Mouse (Mus musculus): ENCODE measurements around the gene Acpp. TPM values are rescaled to one million over a fixed set of nuclear protein-coding genes. Genes with fewer than 3 reads are reported as not detected.
A peak's percentile ranks its signal among the peaks of the same experiment; 100 is the strongest.

Gene Acpp
- polyA plus RNA-seq, 1 experiment from 2014 or later: 9.8 TPM

- no peak overlapping the region for H3K9ac ChIP-seq (ENCODE audit: low read length)
- H3K27ac ChIP-seq (replicated peaks): no peak overlapping the region
- ATAC-seq (ENCODE audit: low FRiP score, low TSS enrichment) (no peak), DNase-seq (ENCODE audit: low spot score) (no peak)
- H3K4me2 ChIP-seq (replicated peaks; ENCODE audit: low read depth): no peak overlapping the region
- no peak overlapping the region for H3K4me3 ChIP-seq (ENCODE audit: low read depth, low read length)
- H3K36me3 ChIP-seq (ENCODE audit: control insufficient read depth, insufficient read depth, low read length): no peaks in the 10 kb centered on the region
- no peaks in the 10 kb centered on the region for H3K27me3 ChIP-seq (ENCODE audit: control insufficient read depth, insufficient read depth, low read length)
- TF ChIP-seq EP300 (optimal IDR thresholded peaks at IDR 0.05): no peak
- TF ChIP-seq CTCF (IDR thresholded peaks at IDR 0.05; ENCODE audit: low read depth): no peak
- H3K4me1 ChIP-seq (replicated peaks; ENCODE audit: control insufficient read depth, insufficient read depth): no peaks in the 10 kb centered on the region
- H3K9me3 ChIP-seq (ENCODE audit: control insufficient read depth, low read length): no peaks in the 10 kb centered on the region
- 49% methylated on average over 6 of the region's 6 CpGs for WGBS
Measured at GRCm38 (mm10) chr9:104284934-104285333, 52.6 kb downstream of the Acpp start.

DNA sequence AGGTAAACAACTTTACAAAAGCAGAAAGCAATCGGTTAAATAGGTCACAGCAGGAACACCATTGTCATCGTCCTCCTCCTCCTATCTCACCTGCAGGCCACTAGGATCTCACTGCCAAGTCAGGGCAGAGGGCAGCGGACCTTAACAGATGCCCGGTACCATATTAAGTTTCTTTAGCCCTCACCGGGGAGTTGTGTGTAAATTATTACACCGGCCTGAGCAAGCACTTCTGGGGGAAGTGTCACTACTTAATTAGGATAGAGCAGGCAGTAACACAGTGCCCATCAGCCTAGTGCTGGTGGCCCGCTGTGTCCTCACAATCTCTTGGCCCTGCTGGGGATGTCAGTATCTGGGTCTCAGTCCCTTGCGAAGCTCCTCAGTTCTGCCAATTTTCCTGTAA is 55.0 kb downstream of the Acpp start:
- Histone ChIP-seq H3K9me3 (ENCODE audit: control insufficient read depth, low read length) (no peaks in the 10 kb centered on the region), H3K27ac (replicated peaks) (no peak overlapping the region), H3K4me1 (replicated peaks; ENCODE audit: control insufficient read depth, insufficient read depth) (no peaks in the 10 kb centered on the region), H3K4me3 (ENCODE audit: low read depth, low read length) (no peak overlapping the region), H3K4me2 (replicated peaks; ENCODE audit: low read depth) (no peak overlapping the region), H3K9ac (ENCODE audit: low read length) (no peak overlapping the region), H3K27me3 (ENCODE audit: control insufficient read depth, insufficient read depth, low read length) (no peaks in the 10 kb centered on the region), H3K36me3 (ENCODE audit: control insufficient read depth, insufficient read depth, low read length) (no peaks in the 10 kb centered on the region)
- TF ChIP-seq EP300 (optimal IDR thresholded peaks at IDR 0.05) (no peak), CTCF (IDR thresholded peaks at IDR 0.05; ENCODE audit: low read depth) (no peak)
- ATAC-seq (ENCODE audit: low FRiP score, low TSS enrichment) (no peak), DNase-seq (ENCODE audit: low spot score) (no peak)
- WGBS: 42% methylated on average over 8 of the region's 8 CpGs

DNA sequence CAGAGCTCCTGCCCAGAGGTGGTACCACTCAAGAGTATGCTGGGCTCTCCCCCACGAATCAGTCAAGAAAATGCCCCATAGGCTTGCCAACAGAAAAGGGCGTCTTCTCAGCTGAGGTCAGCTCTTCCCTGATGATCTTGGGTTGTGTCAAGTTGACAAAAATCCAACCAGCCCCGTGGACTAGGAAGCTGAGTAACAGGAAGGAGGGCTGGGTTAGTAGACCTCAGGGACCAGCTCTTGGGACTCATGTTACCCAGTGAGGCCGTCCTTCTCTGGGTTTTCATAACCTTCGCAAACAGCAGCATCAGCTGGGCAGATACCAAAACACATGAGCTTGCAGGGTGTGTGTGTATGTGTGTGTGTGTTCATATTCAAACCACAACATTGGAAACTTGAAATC is 55.8 kb downstream of the Acpp start:
- no peak overlapping the region for H3K4me2 ChIP-seq (replicated peaks; ENCODE audit: low read depth)
- ATAC-seq (ENCODE audit: low FRiP score, low TSS enrichment) (no peak), DNase-seq (ENCODE audit: low spot score) (no peak)
- no peaks in the 10 kb centered on the region for H3K9me3 ChIP-seq (ENCODE audit: control insufficient read depth, low read length)
- H3K27me3 ChIP-seq (ENCODE audit: control insufficient read depth, insufficient read depth, low read length): no peaks in the 10 kb centered on the region
- no peaks in the 10 kb centered on the region for H3K36me3 ChIP-seq (ENCODE audit: control insufficient read depth, insufficient read depth, low read length)
- no peaks in the 10 kb centered on the region for H3K4me1 ChIP-seq (replicated peaks; ENCODE audit: control insufficient read depth, insufficient read depth)
- H3K4me3 ChIP-seq (ENCODE audit: low read depth, low read length): no peak overlapping the region
- no peak overlapping the region for H3K27ac ChIP-seq (replicated peaks)
- no peak overlapping the region for H3K9ac ChIP-seq (ENCODE audit: low read length)
- TF ChIP-seq CTCF (IDR thresholded peaks at IDR 0.05; ENCODE audit: low read depth): no peak
- no peak for TF ChIP-seq EP300 (optimal IDR thresholded peaks at IDR 0.05)
- WGBS: 70% methylated on average over 5 of the region's 5 CpGs

DNA sequence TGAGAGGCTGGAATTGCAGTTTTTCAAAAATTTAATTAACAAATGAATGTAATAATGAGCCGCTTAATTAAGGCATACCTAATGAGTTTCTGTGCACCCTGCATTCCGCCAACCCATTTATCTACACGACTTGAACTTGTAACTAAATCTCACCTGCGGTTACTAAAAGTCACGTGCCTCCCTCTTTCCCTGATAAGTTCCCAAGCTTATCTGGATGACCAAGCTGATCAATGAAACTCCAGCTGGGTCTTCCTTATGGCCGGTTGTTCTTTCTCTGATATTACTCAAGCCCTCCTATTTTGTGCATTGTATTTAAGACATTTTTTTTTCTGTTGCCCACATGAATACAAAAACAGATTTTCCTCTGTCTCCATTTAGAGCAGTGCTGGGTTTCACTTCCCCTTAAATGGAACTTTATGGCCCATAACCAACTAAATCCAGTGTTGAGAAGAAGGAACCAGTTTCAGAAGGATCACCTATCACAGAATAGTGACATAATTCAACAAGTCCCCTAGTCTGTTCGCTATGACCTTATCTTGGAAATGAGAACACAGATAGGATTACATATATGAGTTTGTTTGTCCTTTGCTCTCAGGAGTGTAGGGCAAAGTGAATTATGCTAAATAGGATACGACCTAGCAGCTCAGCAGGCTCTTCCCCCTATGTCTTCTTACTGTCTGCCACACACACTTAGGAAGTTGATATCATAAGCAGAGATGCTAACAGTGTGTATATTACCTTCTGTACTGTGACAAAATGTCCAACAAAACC is 56.6 kb downstream of the Acpp start:
- Histone ChIP-seq H3K9ac (ENCODE audit: low read length) (no peak overlapping the region), H3K27me3 (ENCODE audit: control insufficient read depth, insufficient read depth, low read length) (no peaks in the 10 kb centered on the region), H3K4me1 (replicated peaks; ENCODE audit: control insufficient read depth, insufficient read depth) (no peaks in the 10 kb centered on the region), H3K27ac (replicated peaks) (no peak overlapping the region), H3K36me3 (ENCODE audit: control insufficient read depth, insufficient read depth, low read length) (no peaks in the 10 kb centered on the region), H3K4me2 (replicated peaks; ENCODE audit: low read depth) (no peak overlapping the region), H3K4me3 (ENCODE audit: low read depth, low read length) (no peak overlapping the region), H3K9me3 (ENCODE audit: control insufficient read depth, low read length) (no peaks in the 10 kb centered on the region)
- TF ChIP-seq EP300 (optimal IDR thresholded peaks at IDR 0.05) (no peak), CTCF (IDR thresholded peaks at IDR 0.05; ENCODE audit: low read depth) (no peak)
- no peak for ATAC-seq (ENCODE audit: low FRiP score, low TSS enrichment)
- 59% methylated on average over 8 of the region's 8 CpGs for WGBS
- no peak for DNase-seq (ENCODE audit: low spot score)

DNA sequence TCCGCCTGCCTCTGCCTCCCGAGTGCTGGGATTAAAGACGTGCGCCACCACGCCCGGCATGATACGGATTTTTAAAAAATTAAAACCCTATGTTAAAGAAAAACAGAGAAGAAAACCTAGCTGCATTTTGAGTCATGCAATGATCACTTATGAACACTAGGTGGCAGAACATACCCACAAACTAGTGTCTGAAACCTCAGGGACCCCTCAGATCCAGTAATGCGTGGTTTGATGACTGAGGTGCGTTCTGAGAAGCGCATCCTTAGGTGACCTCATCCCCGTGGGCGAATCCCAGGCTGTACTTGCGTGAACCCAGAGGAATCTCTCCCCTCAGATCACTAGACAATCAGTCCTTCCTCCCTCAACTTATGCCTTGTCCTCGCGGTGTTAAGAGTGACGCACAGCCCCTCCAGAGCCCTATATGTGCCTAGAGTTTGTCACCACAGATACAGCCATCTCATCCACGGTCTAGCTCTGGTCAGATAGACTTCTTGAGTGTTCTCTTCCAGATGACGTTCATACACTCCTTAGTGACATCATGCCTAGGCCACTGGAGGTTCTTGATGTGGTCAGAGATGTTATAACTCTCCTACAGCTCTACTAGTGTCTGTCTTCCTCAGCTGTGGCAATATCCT is 59.9 kb downstream of the Acpp start:
- Histone ChIP-seq H3K27ac (replicated peaks) (no peak overlapping the region), H3K36me3 (ENCODE audit: control insufficient read depth, insufficient read depth, low read length) (no peaks in the 10 kb centered on the region), H3K9ac (ENCODE audit: low read length) (no peak overlapping the region), H3K4me2 (replicated peaks; ENCODE audit: low read depth) (no peak overlapping the region), H3K27me3 (ENCODE audit: control insufficient read depth, insufficient read depth, low read length) (no peaks in the 10 kb centered on the region), H3K9me3 (ENCODE audit: control insufficient read depth, low read length) (no peaks in the 10 kb centered on the region), H3K4me3 (ENCODE audit: low read depth, low read length) (no peak overlapping the region), H3K4me1 (replicated peaks; ENCODE audit: control insufficient read depth, insufficient read depth) (no peaks in the 10 kb centered on the region)
- ATAC-seq (ENCODE audit: low FRiP score, low TSS enrichment) (peak; percentile 56), DNase-seq (ENCODE audit: low spot score) (peak; percentile 17)
- 20% methylated on average over 18 of the region's 18 CpGs for WGBS
- TF ChIP-seq EP300 (optimal IDR thresholded peaks at IDR 0.05) (no peak), CTCF (IDR thresholded peaks at IDR 0.05; ENCODE audit: low read depth) (peak; percentile 87)
